9 mouse cellular contexts compared by ENCODE assay signal in genomic region chr19:11469215-11469614, GRCm38 (mm10). TPM values are rescaled to one million over a fixed set of nuclear protein-coding genes. Genes with fewer than 3 reads are reported as not detected.
DNase-seq lines count a peak whose midpoint lies in the region; ATAC-seq and TF ChIP-seq lines count a peak whose summit lies in the region.
"Not testable (repeated sequence)": the region's sequence is repeated elsewhere in the genome, so short reads cannot be mapped to it uniquely, and the experiment has no call there.
"Had no signal": no experiment of that assay in that cellular context is flagged by ENCODE, and none has a peak within 500 bp of the region (broad histone marks: within the 10 kb centered on the region; RNA-seq: fewer than 3 reads in every experiment).

Gene Ms4a6c (plus strand): TSS chr19:11469366.

- not testable (repeated sequence) for DNase-seq in lung, postnatal 0 days (ENCODE audit: low spot score)

- TF ChIP-seq EP300 in lung, postnatal 0 days (IDR thresholded peaks at IDR 0.05): not testable (repeated sequence)

- 85% methylated on average over 4 of the region's 4 CpGs for WGBS in intestine, embryonic 16.5 days
- WGBS in lung, postnatal 0 days: 74% methylated on average over 4 of the region's 4 CpGs
- 82% methylated on average over 4 of the region's 4 CpGs for WGBS in stomach, embryonic 16.5 days

- not testable (repeated sequence) for H3K4me1 ChIP-seq in brown adipose tissue, adult 24 weeks (ENCODE audit: control insufficient read depth, insufficient read depth, insufficient read length, low read length); intestine, embryonic 16.5 days (ENCODE audit: control insufficient read depth, insufficient read depth, low read length); lung, postnatal 0 days (ENCODE audit: insufficient read depth, low read depth, low read length); stomach, embryonic 16.5 days (ENCODE audit: control insufficient read depth, insufficient read depth, low read length)

- not testable (repeated sequence) for H3K4me2 ChIP-seq in intestine, embryonic 16.5 days (ENCODE audit: low read depth, low read length); lung, postnatal 0 days (replicated peaks; ENCODE audit: low read depth, low read length); stomach, embryonic 16.5 days (ENCODE audit: low read depth, low read length)

- H3K27me3 ChIP-seq in intestine, embryonic 16.5 days (replicated peaks; ENCODE audit: control insufficient read depth, insufficient read depth, low read length); lung, postnatal 0 days (replicated peaks; ENCODE audit: insufficient read depth, low read length); stomach, embryonic 16.5 days (ENCODE audit: control insufficient read depth, insufficient read depth, low read length): not testable (repeated sequence)

- not testable (repeated sequence) for H3K9me3 ChIP-seq in intestine, embryonic 16.5 days (ENCODE audit: control insufficient read depth, low read length); lung, postnatal 0 days (ENCODE audit: low read length); stomach, embryonic 16.5 days (replicated peaks; ENCODE audit: control insufficient read depth, low read length)

- not testable (repeated sequence) for H3K9ac ChIP-seq in intestine, embryonic 16.5 days (ENCODE audit: low read depth, low read length); lung, postnatal 0 days (replicated peaks; ENCODE audit: low read depth); stomach, embryonic 16.5 days (ENCODE audit: low read length)

- not testable (repeated sequence) for H3K36me3 ChIP-seq in intestine, embryonic 16.5 days (ENCODE audit: control insufficient read depth, insufficient read depth, low read length); lung, postnatal 0 days (ENCODE audit: insufficient read depth, low read length); stomach, embryonic 16.5 days (ENCODE audit: control insufficient read depth, insufficient read depth, low read length)

- peak; percentile 16 for ATAC-seq in activated CD4-positive, CD25-positive, alpha-beta regulatory T cell, adult 4 months
- peak; percentile 77 for ATAC-seq in granulocyte monocyte progenitor cell, adult 5-6 weeks (replicated peaks; ENCODE audit: poor library complexity, severe bottlenecking)
- not testable (repeated sequence) for ATAC-seq in intestine, embryonic 16.5 days; lung, postnatal 0 days; stomach, embryonic 16.5 days (ENCODE audit: insufficient read depth, low FRiP score)
- peak; percentile 83 for ATAC-seq in monocyte, adult 5-6 weeks (replicated peaks; ENCODE audit: insufficient number of reproducible peaks, low FRiP score, low TSS enrichment, poor library complexity, severe bottlenecking)

- peak within 1 kb of the TSS; percentile 64 for H3K27ac ChIP-seq in brown adipose tissue, adult 24 weeks (replicated peaks; ENCODE audit: low read depth, low read length)
- not testable (repeated sequence) for H3K27ac ChIP-seq in intestine, embryonic 16.5 days (ENCODE audit: low read length); lung, postnatal 0 days (ENCODE audit: low read length); stomach, embryonic 16.5 days (ENCODE audit: low read length)

- TF ChIP-seq CTCF in lung, postnatal 0 days (IDR thresholded peaks at IDR 0.05): not testable (repeated sequence)

- H3K4me3 ChIP-seq in brown adipose tissue, adult 24 weeks (ENCODE audit: insufficient read depth, low read depth, low read length): peak within 1 kb of the TSS; percentile 35
- H3K4me3 ChIP-seq in intestine, embryonic 16.5 days (ENCODE audit: low read length); lung, postnatal 0 days (ENCODE audit: low read depth, low read length): not testable (repeated sequence)
- 0 out of 2 replicates have a peak within 1 kb of the TSS, but pooled peaks have one; percentile 3 for H3K4me3 ChIP-seq in stomach, embryonic 16.5 days (replicated peaks; ENCODE audit: low read length)

RNA-seq across cellular contexts. Expression of gene Ms4a6c, which starts in this region (rescaled TPM):
- 10 to 100 TPM; 12.5 to 13.3 TPM for polyA plus RNA-seq in activated CD4-positive, CD25-positive, alpha-beta regulatory T cell, adult 4 months (2017; shearing (Covaris generic))
- polyA plus RNA-seq in brown adipose tissue, adult 24 weeks (2012; ENCODE audit: insufficient read depth, insufficient read length, missing spikeins): 2.7 and 3.9 TPM in 2 replicates
- 271 and 272 TPM in 2 replicates for total RNA-seq in granulocyte monocyte progenitor cell, adult 5-6 weeks (2014; fragmentation: Nextera tagmentation)
- 201 and 211 TPM in 2 replicates for total RNA-seq in granulocyte monocyte progenitor cell, adult 5-6 weeks (2017)
- polyA plus RNA-seq in intestine, embryonic 16.5 days (2015; fragmentation: Nextera tagmentation; extraction: Ambion mirVana): 9.5 and 10.3 TPM in 2 replicates
- polyA plus RNA-seq in lung, postnatal 0 days (2015; fragmentation: Nextera tagmentation; extraction: Ambion mirVana): 10.8 and 12.6 TPM in 2 replicates
- 292 to 487 TPM (median 394 TPM) in 3 replicates for total RNA-seq in monocyte, adult 5-6 weeks (2017)
- 9.3 and 12.4 TPM in 2 replicates for polyA plus RNA-seq in stomach, embryonic 16.5 days (2015; fragmentation: Nextera tagmentation; extraction: Ambion mirVana)
- total RNA-seq: ES-E14 had no signal
- polyA plus RNA-seq: Patski had no signal
